Mouse (Mus musculus) adrenal gland, postnatal 4 days (tissue): ENCODE measurements around the gene Polr3h. TPM values are rescaled to one million over a fixed set of nuclear protein-coding genes. Genes with fewer than 3 reads are reported as not detected.
A peak's percentile ranks its signal among the peaks of the same experiment; 100 is the strongest.

Experiments
- DNase-seq, 2 experiments: peaks; one replicate each; pipeline ENCODE4 v3.0.0; 2021 to 2022; ENCODE audit warnings: low spot score in 2 of 2, mixed read lengths in 2 of 2
- total RNA-seq, 2 experiments: library from RNA; stranded (reverse); gene quantifications; 2 replicates each; pipeline ENCODE4 v1.2.3; 2021

Gene Polr3h
- total RNA-seq, 2 experiments from 2014 or later, result 25.3 to 27.9 TPM

- no peak for DNase-seq
Measured at GRCm38 (mm10) chr15:81847161-81847560, 78.9 kb downstream of the Polr3h start.

GRCm38 (mm10) chr15:81846755-81847154 is 79.3 kb downstream of the Polr3h start:
- DNase-seq, result no peak

GRCm38 (mm10) chr15:81845724-81846123 is 80.3 kb downstream of the Polr3h start:
- peak in 1 of 2 experiments; percentile 67 for DNase-seq

GRCm38 (mm10) chr15:81845033-81845625 is 80.9 kb downstream of the Polr3h start:
- DNase-seq, result no peak

GRCm38 (mm10) chr15:81842275-81842674 is 83.8 kb downstream of the Polr3h start:
- no peak for DNase-seq

- DNase-seq, result no peak
Measured at GRCm38 (mm10) chr15:81840306-81840705, 85.7 kb downstream of the Polr3h start.

GRCm38 (mm10) chr15:81839634-81840033 is 86.4 kb downstream of the Polr3h start:
- DNase-seq, result peak in 1 of 2 experiments; percentile 65

GRCm38 (mm10) chr15:81838554-81839235 is 87.3 kb downstream of the Polr3h start:
- DNase-seq, result no peak

Other genes with a start within 250 kb of the Polr3h start
- gene Chadl, start 229.0 kb downstream of the Polr3h start, total RNA-seq, result 1 to 10 TPM; 3.9 to 4.3 TPM
- gene Zc3h7b, start 181.2 kb downstream of the Polr3h start, total RNA-seq, result 10 to 100 TPM; 94.6 to 98.5 TPM
- gene Rangap1, start 180.7 kb downstream of the Polr3h start, total RNA-seq, result 10 to 100 TPM; 53.6 to 62.6 TPM
- gene Tef, start 123.8 kb downstream of the Polr3h start, total RNA-seq, result 10 to 100 TPM; 84.6 to 86.1 TPM
- gene Tob2, start 67.4 kb downstream of the Polr3h start, total RNA-seq, result 10 to 100 TPM; 66.2 to 67.2 TPM
- 10 to 100 TPM; 62.7 to 71.2 TPM for gene Phf5a, start 54.3 kb downstream of the Polr3h start, total RNA-seq
- gene Aco2, start 53.9 kb downstream of the Polr3h start, total RNA-seq, result 100 to 1,000 TPM; 498 to 540 TPM
- gene Csdc2, start 10.5 kb upstream of the Polr3h start, total RNA-seq, result 10 to 100 TPM; 52.8 to 55.7 TPM
- 100 to 1,000 TPM in 1 of 2 experiments, 10 to 100 TPM in 1; 94.6 to 101 TPM for gene Pmm1, start 34.7 kb upstream of the Polr3h start, total RNA-seq
- gene 1700029P11Rik, start 54.3 kb upstream of the Polr3h start, total RNA-seq, result not detected
- 10 to 100 TPM; 89.4 to 92.6 TPM for gene Xrcc6, start 61.6 kb upstream of the Polr3h start, total RNA-seq
- 10 to 100 TPM; 83.6 to 95.1 TPM for gene Desi1, start 107.6 kb upstream of the Polr3h start, total RNA-seq
- 100 to 1,000 TPM in 1 of 2 experiments, 10 to 100 TPM in 1; 92.5 to 102 TPM for gene Snu13, start 121.4 kb upstream of the Polr3h start, total RNA-seq
- gene 4930407I10Rik, start 132.9 kb upstream of the Polr3h start, total RNA-seq, result not detected
- 1 to 10 TPM; 3.5 to 3.8 TPM for gene Mei1, start 143.8 kb upstream of the Polr3h start, total RNA-seq
- gene Ccdc134, start 201.7 kb upstream of the Polr3h start, total RNA-seq, result 10 to 100 TPM; 11.1 to 11.3 TPM
- gene Srebf2, start 220.9 kb upstream of the Polr3h start, total RNA-seq, result 10 to 100 TPM; 54.6 to 71.7 TPM